Mouse (Mus musculus): ENCODE results near the gene Atp6v1e2. TPM values are rescaled to one million over a fixed set of nuclear protein-coding genes. Genes with fewer than 3 reads are reported as not detected.
A peak's percentile ranks its signal among the peaks of the same experiment; 100 is the strongest.

Gene Atp6v1e2
- polyA plus RNA-seq, 1 experiment = 0.48 TPM

GRCm38 (mm10) chr17:86909733-86910495, 37.8 kb downstream of the Atp6v1e2 start:
- Histone ChIP-seq H3K9ac (ENCODE audit: low read depth, poor library complexity, severe bottlenecking) (no peak overlapping the region), H3K9me3 (replicated peaks; ENCODE audit: control insufficient read depth, insufficient read depth, low read length, poor library complexity, severe bottlenecking) (no peaks in the 10 kb centered on the region), H3K4me3 (ENCODE audit: low read depth, low read length) (no peak overlapping the region), H3K27me3 (ENCODE audit: control insufficient read depth, insufficient read depth, low read length, poor library complexity, severe bottlenecking) (no peaks in the 10 kb centered on the region), H3K36me3 (ENCODE audit: control insufficient read depth, insufficient read depth, low read length, poor library complexity, severe bottlenecking) (no peaks in the 10 kb centered on the region), H3K27ac (ENCODE audit: insufficient read depth, low read length) (no peak overlapping the region), H3K4me1 (ENCODE audit: control insufficient read depth, insufficient read depth, low read length) (no peaks in the 10 kb centered on the region)
- TF ChIP-seq CTCF (IDR thresholded peaks at IDR 0.05; ENCODE audit: low read depth, low read length) (peak; percentile 42), EP300 (IDR thresholded peaks at IDR 0.05; ENCODE audit: insufficient read depth, low read depth, low read length) (no peak), POLR2A (IDR thresholded peaks at IDR 0.05; ENCODE audit: insufficient read depth, low read length) (no peak)

- Histone ChIP-seq H3K4me3 (ENCODE audit: low read depth, low read length) (no peak overlapping the region), H3K4me1 (ENCODE audit: control insufficient read depth, insufficient read depth, low read length) (no peaks in the 10 kb centered on the region), H3K27me3 (ENCODE audit: control insufficient read depth, insufficient read depth, low read length, poor library complexity, severe bottlenecking) (no peaks in the 10 kb centered on the region), H3K9me3 (replicated peaks; ENCODE audit: control insufficient read depth, insufficient read depth, low read length, poor library complexity, severe bottlenecking) (no peaks in the 10 kb centered on the region), H3K27ac (ENCODE audit: insufficient read depth, low read length) (no peak overlapping the region), H3K9ac (ENCODE audit: low read depth, poor library complexity, severe bottlenecking) (no peak overlapping the region), H3K36me3 (ENCODE audit: control insufficient read depth, insufficient read depth, low read length, poor library complexity, severe bottlenecking) (no peaks in the 10 kb centered on the region)
- TF ChIP-seq CTCF (IDR thresholded peaks at IDR 0.05; ENCODE audit: low read depth, low read length) (no peak), POLR2A (IDR thresholded peaks at IDR 0.05; ENCODE audit: insufficient read depth, low read length) (no peak), EP300 (IDR thresholded peaks at IDR 0.05; ENCODE audit: insufficient read depth, low read depth, low read length) (no peak)
Measured at GRCm38 (mm10) chr17:86908316-86908715, 39.4 kb downstream of the Atp6v1e2 start.

- H3K27me3 ChIP-seq (ENCODE audit: control insufficient read depth, insufficient read depth, low read length, poor library complexity, severe bottlenecking) = no peaks in the 10 kb centered on the region
- H3K9ac ChIP-seq (ENCODE audit: low read depth, poor library complexity, severe bottlenecking) = no peak overlapping the region
- H3K9me3 ChIP-seq (replicated peaks; ENCODE audit: control insufficient read depth, insufficient read depth, low read length, poor library complexity, severe bottlenecking) = no peaks in the 10 kb centered on the region
- no peaks in the 10 kb centered on the region for H3K4me1 ChIP-seq (ENCODE audit: control insufficient read depth, insufficient read depth, low read length)
- H3K4me3 ChIP-seq (ENCODE audit: low read depth, low read length) = no peak overlapping the region
- H3K36me3 ChIP-seq (ENCODE audit: control insufficient read depth, insufficient read depth, low read length, poor library complexity, severe bottlenecking) = no peaks in the 10 kb centered on the region
- no peak overlapping the region for H3K27ac ChIP-seq (ENCODE audit: insufficient read depth, low read length)
- TF ChIP-seq POLR2A (IDR thresholded peaks at IDR 0.05; ENCODE audit: insufficient read depth, low read length) (no peak), CTCF (IDR thresholded peaks at IDR 0.05; ENCODE audit: low read depth, low read length) (no peak), EP300 (IDR thresholded peaks at IDR 0.05; ENCODE audit: insufficient read depth, low read depth, low read length) (no peak)
Measured at GRCm38 (mm10) chr17:86907092-86907491, 40.6 kb downstream of the Atp6v1e2 start.

- Histone ChIP-seq H3K4me3 (ENCODE audit: low read depth, low read length) (no peak overlapping the region), H3K9ac (ENCODE audit: low read depth, poor library complexity, severe bottlenecking) (no peak overlapping the region), H3K27me3 (ENCODE audit: control insufficient read depth, insufficient read depth, low read length, poor library complexity, severe bottlenecking) (no peaks in the 10 kb centered on the region), H3K36me3 (ENCODE audit: control insufficient read depth, insufficient read depth, low read length, poor library complexity, severe bottlenecking) (no peaks in the 10 kb centered on the region), H3K9me3 (replicated peaks; ENCODE audit: control insufficient read depth, insufficient read depth, low read length, poor library complexity, severe bottlenecking) (no peaks in the 10 kb centered on the region), H3K27ac (ENCODE audit: insufficient read depth, low read length) (no peak overlapping the region), H3K4me1 (ENCODE audit: control insufficient read depth, insufficient read depth, low read length) (no peaks in the 10 kb centered on the region)
- TF ChIP-seq CTCF (IDR thresholded peaks at IDR 0.05; ENCODE audit: low read depth, low read length) = peak; percentile 35
- TF ChIP-seq POLR2A (IDR thresholded peaks at IDR 0.05; ENCODE audit: insufficient read depth, low read length) = no peak
Measured at GRCm38 (mm10) chr17:86906601-86907000, 41.1 kb downstream of the Atp6v1e2 start.

GRCm38 (mm10) chr17:86906136-86906461, 41.6 kb downstream of the Atp6v1e2 start:
- H3K27ac ChIP-seq (ENCODE audit: insufficient read depth, low read length) = no peak overlapping the region
- TF ChIP-seq CTCF (IDR thresholded peaks at IDR 0.05; ENCODE audit: low read depth, low read length) (peak; percentile 73), EP300 (IDR thresholded peaks at IDR 0.05; ENCODE audit: insufficient read depth, low read depth, low read length) (no peak)

GRCm38 (mm10) chr17:86905297-86906135, 42.2 kb downstream of the Atp6v1e2 start:
- Histone ChIP-seq H3K9me3 (replicated peaks; ENCODE audit: control insufficient read depth, insufficient read depth, low read length, poor library complexity, severe bottlenecking) (no peaks in the 10 kb centered on the region), H3K27ac (ENCODE audit: insufficient read depth, low read length) (no peak overlapping the region), H3K36me3 (ENCODE audit: control insufficient read depth, insufficient read depth, low read length, poor library complexity, severe bottlenecking) (no peaks in the 10 kb centered on the region), H3K4me1 (ENCODE audit: control insufficient read depth, insufficient read depth, low read length) (no peaks in the 10 kb centered on the region), H3K4me3 (ENCODE audit: low read depth, low read length) (no peak overlapping the region), H3K27me3 (ENCODE audit: control insufficient read depth, insufficient read depth, low read length, poor library complexity, severe bottlenecking) (no peaks in the 10 kb centered on the region), H3K9ac (ENCODE audit: low read depth, poor library complexity, severe bottlenecking) (no peak overlapping the region)
- TF ChIP-seq CTCF (IDR thresholded peaks at IDR 0.05; ENCODE audit: low read depth, low read length) (peak; percentile 4), POLR2A (IDR thresholded peaks at IDR 0.05; ENCODE audit: insufficient read depth, low read length) (no peak), EP300 (IDR thresholded peaks at IDR 0.05; ENCODE audit: insufficient read depth, low read depth, low read length) (no peak)

More at GRCm38 (mm10) chr17:86906136-86906461, 41.6 kb downstream of the Atp6v1e2 start:
- H3K36me3 ChIP-seq (ENCODE audit: control insufficient read depth, insufficient read depth, low read length, poor library complexity, severe bottlenecking) = no peaks in the 10 kb centered on the region
- no peaks in the 10 kb centered on the region for H3K27me3 ChIP-seq (ENCODE audit: control insufficient read depth, insufficient read depth, low read length, poor library complexity, severe bottlenecking)
- no peaks in the 10 kb centered on the region for H3K4me1 ChIP-seq (ENCODE audit: control insufficient read depth, insufficient read depth, low read length)
- no peak overlapping the region for H3K9ac ChIP-seq (ENCODE audit: low read depth, poor library complexity, severe bottlenecking)
- no peak overlapping the region for H3K4me3 ChIP-seq (ENCODE audit: low read depth, low read length)
- no peaks in the 10 kb centered on the region for H3K9me3 ChIP-seq (replicated peaks; ENCODE audit: control insufficient read depth, insufficient read depth, low read length, poor library complexity, severe bottlenecking)
